Mouse (Mus musculus) forebrain, embryonic 15.5 days (tissue): ENCODE measurements around the gene Lad1. TPM values are rescaled to one million over a fixed set of nuclear protein-coding genes. Genes with fewer than 3 reads are reported as not detected.

Source experiments
- ATAC-seq: fragments of 200-750 bp; cut with Nextera tagmentation; replicated peaks from 2 replicates; pipeline ENCODE4 v1.8.0; 2017; ENCODE audit warnings: mild to moderate bottlenecking, moderate TSS enrichment, moderate library complexity
- H3K27ac ChIP-seq: fragments of 300-500 bp; sonication (generic); replicated peaks from 2 replicates; pipeline ENCODE4 v1.5.1; 2015; ENCODE audit warnings: mild to moderate bottlenecking, inconsistent platforms
- H3K27me3 ChIP-seq: fragments of 300-500 bp; sonication (generic); 2 replicates; pipeline ENCODE4 v1.6.1; 2015; ENCODE audit warnings: inconsistent platforms
- H3K36me3 ChIP-seq: fragments of 300-500 bp; sonication (generic); 2 replicates; pipeline ENCODE4 v1.6.1; 2015; ENCODE audit warnings: mild to moderate bottlenecking, inconsistent platforms
- H3K4me1 ChIP-seq: fragments of 300-500 bp; sonication (generic); 2 replicates; pipeline ENCODE4 v1.6.1; 2015; ENCODE audit warnings: inconsistent platforms
- H3K4me2 ChIP-seq: fragments of 300-500 bp; sonication (generic); replicated peaks from 2 replicates; pipeline ENCODE4 v1.6.1; 2015; ENCODE audit warnings: mild to moderate bottlenecking, inconsistent platforms
- H3K4me3 ChIP-seq: fragments of 300-500 bp; sonication (generic); 2 replicates; pipeline ENCODE4 v1.5.1; 2015; ENCODE audit warnings: mild to moderate bottlenecking, inconsistent platforms
- H3K9ac ChIP-seq: fragments of 300-500 bp; sonication (generic); replicated peaks from 2 replicates; pipeline ENCODE4 v1.6.1; 2015; ENCODE audit warnings: mild to moderate bottlenecking, inconsistent platforms
- H3K9me3 ChIP-seq: fragments of 300-500 bp; sonication (generic); 2 replicates; pipeline ENCODE4 v1.6.1; 2016; ENCODE audit warnings: inconsistent platforms
- WGBS: fragments of 180-500 bp; shearing (Covaris S2); methylation state at CpG from one replicate; pipeline ENCODE4 v1.1.7; 2015; ENCODE audit warnings: mixed read lengths; 5-methylcytosine and 5-hydroxymethylcytosine counted together
- polyA plus RNA-seq: library from polyadenylated mRNA; unstranded; fragments of >200 nt; fragmentation: Nextera tagmentation; extraction: Ambion mirVana; gene quantifications from 2 replicates; pipeline ENCODE4 v1.2.1, GENCODE M21; 2015

Lad1 gene
- polyA plus RNA-seq, 1 experiment from 2014 or later = 0.37 TPM

DNA sequence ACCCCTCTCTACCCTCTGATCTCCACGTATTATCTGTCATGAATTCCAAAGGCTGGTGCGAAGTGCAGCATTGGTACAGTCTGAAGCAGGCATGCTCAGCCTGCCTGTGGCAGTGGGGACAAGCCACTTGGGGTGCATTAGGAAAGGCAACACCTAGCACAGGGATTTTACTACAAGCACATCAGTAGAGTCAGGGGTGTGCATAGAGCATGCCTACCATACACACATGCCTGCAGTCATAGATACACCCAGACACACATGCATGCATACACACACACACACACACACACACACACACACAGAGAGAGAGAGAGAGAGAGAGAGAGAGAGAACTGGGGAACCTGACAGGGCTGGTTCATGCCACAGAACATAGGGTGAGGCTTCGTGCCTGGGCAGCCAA lies 6.2 kb upstream of the Lad1 start:
- H3K9ac ChIP-seq = no peak overlapping the region
- peaks cover 14% of the 10 kb centered on the region for H3K27me3 ChIP-seq
- H3K4me3 ChIP-seq = no peak overlapping the region
- peaks cover 7% of the 10 kb centered on the region for H3K4me1 ChIP-seq
- no peak for ATAC-seq
- no peak overlapping the region for H3K4me2 ChIP-seq
- no peaks in the 10 kb centered on the region for H3K9me3 ChIP-seq
- H3K36me3 ChIP-seq = no peaks in the 10 kb centered on the region
- no peak overlapping the region for H3K27ac ChIP-seq
- 74% methylated on average over 3 of the region's 3 CpGs for WGBS

DNA sequence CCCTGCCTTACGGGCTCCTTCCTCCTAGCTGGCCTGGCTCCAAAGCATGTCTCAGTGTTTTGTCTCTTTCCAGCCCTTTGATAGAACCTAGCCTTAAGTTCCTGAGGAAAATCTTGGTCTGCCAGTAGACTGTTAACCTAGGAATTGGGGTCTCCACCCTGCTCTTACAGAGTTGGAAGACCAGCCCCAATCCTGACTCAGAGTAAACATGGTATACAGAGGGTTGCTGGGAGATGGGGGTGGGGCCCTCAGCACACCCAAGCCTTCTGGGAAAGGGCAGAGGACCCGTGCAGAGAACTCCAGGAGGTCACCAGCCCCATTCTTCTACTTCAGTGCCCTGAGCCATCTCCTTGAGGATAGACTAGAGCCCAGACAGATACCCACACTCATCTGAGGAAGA lies 5.8 kb upstream of the Lad1 start:
- Histone ChIP-seq H3K9me3 (no peaks in the 10 kb centered on the region), H3K4me2 (no peak overlapping the region), H3K4me1 (peaks cover 7% of the 10 kb centered on the region), H3K27me3 (peaks cover 18% of the 10 kb centered on the region), H3K27ac (no peak overlapping the region), H3K9ac (no peak overlapping the region), H3K4me3 (no peak overlapping the region), H3K36me3 (no peaks in the 10 kb centered on the region)
- 20% methylated on average over 2 of the region's 2 CpGs for WGBS
- ATAC-seq = no peak

DNA sequence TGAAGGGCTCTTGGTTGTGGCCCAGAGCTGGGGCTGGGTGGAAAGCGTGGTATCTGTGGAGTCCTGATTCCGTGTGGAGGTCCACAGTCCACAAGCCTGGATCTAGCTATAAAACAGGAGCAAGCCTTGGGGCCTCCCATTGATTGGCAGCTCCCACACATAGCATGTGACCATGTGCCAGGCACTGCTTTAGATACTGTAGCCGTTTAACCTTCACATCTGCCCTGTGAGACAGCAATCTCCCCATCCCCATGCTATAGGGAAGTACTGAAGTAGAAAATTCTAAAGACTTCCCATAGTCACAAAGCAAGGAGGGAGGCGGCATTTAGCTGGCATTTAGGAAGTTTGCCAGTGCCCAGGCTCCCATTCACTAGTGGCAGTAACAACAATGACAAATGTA lies 5.3 kb upstream of the Lad1 start:
- no peak for ATAC-seq
- H3K4me2 ChIP-seq = no peak overlapping the region
- 48% methylated on average over 4 of the region's 4 CpGs for WGBS

DNA sequence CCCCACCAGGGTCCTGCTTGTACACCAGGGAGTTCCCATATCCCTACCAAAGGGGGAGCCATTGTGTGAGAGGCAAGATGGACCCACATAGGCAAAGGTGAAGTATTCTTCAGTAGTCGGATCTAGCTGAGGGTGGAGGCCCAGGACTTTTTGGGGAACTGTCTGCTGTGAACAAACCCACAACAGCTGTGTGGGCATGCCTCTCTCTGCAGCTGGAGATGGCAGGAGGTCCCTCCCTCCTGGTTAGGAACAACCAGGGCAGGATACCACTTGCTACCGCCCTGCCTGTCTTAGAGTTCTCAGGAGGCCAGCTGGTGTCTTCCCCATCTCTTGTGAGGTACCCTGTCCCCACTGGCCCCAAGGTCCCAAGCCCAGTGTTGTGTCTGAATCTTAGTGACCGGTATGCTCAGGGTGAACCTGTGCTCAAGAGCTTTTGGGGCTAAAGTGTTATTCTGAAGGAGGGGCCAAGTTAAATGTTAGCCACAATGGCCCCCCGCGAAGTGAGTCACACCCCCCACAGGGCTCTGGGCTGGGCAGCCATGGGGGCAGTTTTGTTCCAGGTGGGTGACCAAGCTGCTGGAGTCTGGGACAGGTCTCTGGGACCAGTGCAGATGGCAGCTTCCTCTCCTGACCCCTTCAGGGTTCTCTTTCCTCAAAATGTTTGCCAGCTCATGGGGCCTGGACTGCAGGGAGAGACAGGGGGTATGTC lies 4.6 kb upstream of the Lad1 start:
- Histone ChIP-seq H3K9me3 (no peaks in the 10 kb centered on the region), H3K4me2 (no peak overlapping the region), H3K4me3 (no peak overlapping the region), H3K27ac (no peak overlapping the region), H3K4me1 (peaks cover 15% of the 10 kb centered on the region), H3K36me3 (no peaks in the 10 kb centered on the region), H3K9ac (no peak overlapping the region), H3K27me3 (peaks cover 27% of the 10 kb centered on the region)
- 83% methylated on average over 5 of the region's 5 CpGs for WGBS
- ATAC-seq = no peak

More for the DNA sequence above, 5.3 kb upstream of the Lad1 start:
- peaks cover 7% of the 10 kb centered on the region for H3K4me1 ChIP-seq
- H3K27ac ChIP-seq = no peak overlapping the region
- H3K36me3 ChIP-seq = no peaks in the 10 kb centered on the region
- no peak overlapping the region for H3K9ac ChIP-seq
- H3K9me3 ChIP-seq = no peaks in the 10 kb centered on the region
- peaks cover 23% of the 10 kb centered on the region for H3K27me3 ChIP-seq
- H3K4me3 ChIP-seq = no peak overlapping the region

DNA sequence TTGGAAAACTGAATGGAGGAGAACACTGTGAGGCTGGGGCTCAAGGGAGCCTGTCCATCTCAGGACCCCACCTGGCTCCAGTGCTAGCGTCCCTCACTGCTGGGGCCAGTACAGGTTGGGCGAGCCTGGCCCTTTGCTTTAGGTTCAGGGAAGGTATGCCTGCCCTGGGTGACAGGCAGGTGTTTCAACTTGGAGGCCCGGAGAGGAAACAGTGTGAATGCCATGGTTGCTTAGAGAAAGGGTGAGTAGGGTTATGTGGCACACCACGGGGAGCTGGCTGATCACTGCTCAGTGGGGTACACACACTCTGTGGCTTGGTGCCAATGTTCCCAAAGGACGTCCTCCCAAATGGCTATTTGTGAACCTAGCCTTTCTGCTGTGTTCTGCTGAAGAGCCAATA lies 3.9 kb upstream of the Lad1 start:
- ATAC-seq = no peak
- no peak overlapping the region for H3K27ac ChIP-seq
- H3K4me1 ChIP-seq = peaks cover 19% of the 10 kb centered on the region
- no peak overlapping the region for H3K9ac ChIP-seq
- H3K36me3 ChIP-seq = no peaks in the 10 kb centered on the region
- H3K4me2 ChIP-seq = no peak overlapping the region
- H3K9me3 ChIP-seq = no peaks in the 10 kb centered on the region
- WGBS = 74% methylated on average over 5 of the region's 5 CpGs
- no peak overlapping the region for H3K4me3 ChIP-seq
- H3K27me3 ChIP-seq = peaks cover 34% of the 10 kb centered on the region

DNA sequence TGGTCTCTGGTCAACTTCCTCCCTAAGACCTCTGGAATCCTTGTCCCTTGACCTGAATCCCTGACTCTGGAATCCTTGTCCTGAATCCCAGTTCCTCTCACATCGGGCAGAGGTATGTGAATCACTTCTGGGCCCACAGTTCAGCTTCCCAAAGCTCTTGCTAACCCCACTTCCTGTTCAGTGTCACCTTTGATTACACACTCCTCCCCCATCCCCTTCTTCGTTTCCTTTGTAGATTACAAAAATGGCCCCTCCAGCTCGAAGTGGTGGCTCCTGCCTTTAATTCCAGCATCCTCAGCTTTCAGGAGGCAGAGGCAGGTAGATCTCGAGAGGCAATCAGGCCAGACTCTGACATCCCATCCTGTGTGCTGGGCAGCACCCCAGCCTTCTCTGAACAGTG lies 803 bp upstream of the Lad1 start:
- H3K27me3 ChIP-seq = peaks cover 47% of the 10 kb centered on the region
- H3K4me3 ChIP-seq = no peak overlapping the region
- 74% methylated on average over 4 of the region's 4 CpGs for WGBS
- H3K27ac ChIP-seq = no peak overlapping the region
- no peak overlapping the region for H3K9ac ChIP-seq
- peaks cover 19% of the 10 kb centered on the region for H3K4me1 ChIP-seq
- no peak for ATAC-seq
- no peaks in the 10 kb centered on the region for H3K9me3 ChIP-seq
- H3K36me3 ChIP-seq = no peaks in the 10 kb centered on the region
- H3K4me2 ChIP-seq = no peak overlapping the region

DNA sequence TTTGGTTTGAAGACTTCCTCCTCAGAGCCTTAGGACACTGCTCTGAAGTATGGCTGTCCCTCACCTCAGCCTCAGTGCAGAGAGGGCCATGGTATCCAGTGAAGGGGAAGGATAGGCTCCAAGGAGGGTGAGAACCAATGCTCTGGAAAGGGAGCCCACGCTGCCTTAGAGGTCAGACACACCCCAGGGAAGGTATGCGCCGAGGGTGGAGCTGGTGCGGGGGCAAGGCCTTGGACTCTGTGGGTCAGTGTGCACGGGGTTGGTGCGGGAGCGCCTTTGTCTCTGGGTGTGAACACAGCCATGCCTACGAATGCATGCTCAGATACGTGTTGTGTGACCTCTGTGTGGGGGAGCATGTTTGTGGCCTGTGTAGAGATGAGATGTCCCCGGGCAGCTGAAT lies 1.7 kb downstream of the Lad1 start:
- Histone ChIP-seq H3K4me1 (peaks cover 11% of the 10 kb centered on the region), H3K4me2 (no peak overlapping the region), H3K27me3 (peaks cover 47% of the 10 kb centered on the region), H3K4me3 (no peak overlapping the region), H3K27ac (no peak overlapping the region), H3K36me3 (no peaks in the 10 kb centered on the region), H3K9ac (no peak overlapping the region), H3K9me3 (no peaks in the 10 kb centered on the region)
- ATAC-seq = no peak
- WGBS = 87% methylated on average over 10 of the region's 10 CpGs

DNA sequence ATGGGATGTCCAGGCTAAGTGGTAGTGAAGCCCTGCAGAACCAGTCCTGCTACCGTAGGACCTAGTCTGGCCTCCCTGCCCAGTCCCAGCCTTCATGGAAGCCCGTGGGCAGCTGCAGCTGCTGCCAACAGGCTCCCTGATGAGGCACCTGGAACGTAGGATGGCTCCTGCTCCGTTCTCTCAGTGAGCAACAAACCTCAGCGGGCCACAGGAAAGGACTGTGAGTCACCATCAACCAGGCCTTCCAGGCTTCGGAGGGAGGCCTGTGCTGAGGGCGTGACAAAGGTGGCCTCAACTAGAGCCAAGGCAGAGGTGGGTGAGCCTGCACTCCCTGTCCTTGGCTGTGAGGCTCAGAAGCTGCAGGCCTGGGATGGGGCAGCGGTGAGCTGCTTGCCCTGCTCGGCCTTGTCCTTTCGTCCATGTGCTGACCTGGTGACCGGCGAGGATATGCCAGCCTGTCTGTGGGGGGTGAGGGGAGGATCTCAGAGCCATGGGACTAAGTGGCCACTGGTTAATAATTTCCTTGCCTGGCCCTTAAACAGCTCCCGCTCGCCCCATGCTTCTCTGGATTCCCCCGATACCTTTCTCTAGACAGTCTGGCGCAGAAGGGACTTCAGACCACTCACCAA lies 2.5 kb downstream of the Lad1 start:
- Histone ChIP-seq H3K9ac (no peak overlapping the region), H3K4me3 (no peak overlapping the region), H3K27me3 (peaks cover 47% of the 10 kb centered on the region), H3K36me3 (no peaks in the 10 kb centered on the region), H3K27ac (no peak overlapping the region), H3K4me1 (peaks cover 11% of the 10 kb centered on the region), H3K9me3 (no peaks in the 10 kb centered on the region), H3K4me2 (no peak overlapping the region)
- 85% methylated on average over 16 of the region's 16 CpGs for WGBS
- ATAC-seq = no peak

DNA sequence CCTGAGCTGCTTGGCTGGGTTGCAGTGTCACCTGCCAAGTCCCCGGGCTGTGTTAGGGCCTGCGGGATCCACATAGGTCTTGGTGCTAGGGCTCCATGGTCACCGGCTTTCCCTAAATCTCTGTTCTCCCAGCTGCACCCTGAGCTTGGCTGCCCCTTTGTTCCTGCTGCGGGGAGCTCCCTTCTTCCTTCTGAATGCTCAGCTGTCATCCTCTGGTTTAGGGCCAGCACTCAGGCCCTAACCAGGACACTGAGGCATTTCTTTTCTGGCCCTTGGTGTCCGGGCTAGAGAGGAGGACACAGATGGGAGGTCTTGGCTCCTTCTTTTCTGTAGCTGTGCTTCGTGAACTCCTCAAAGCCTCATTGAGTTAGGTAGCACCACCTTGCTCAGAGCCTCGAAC lies 3.4 kb downstream of the Lad1 start:
- Histone ChIP-seq H3K9ac (no peak overlapping the region), H3K27me3 (peaks cover 37% of the 10 kb centered on the region), H3K9me3 (no peaks in the 10 kb centered on the region), H3K27ac (no peak overlapping the region), H3K36me3 (no peaks in the 10 kb centered on the region), H3K4me2 (no peak overlapping the region), H3K4me1 (peaks cover 11% of the 10 kb centered on the region), H3K4me3 (no peak overlapping the region)
- no peak for ATAC-seq
- WGBS = 76% methylated on average over 7 of the region's 7 CpGs

DNA sequence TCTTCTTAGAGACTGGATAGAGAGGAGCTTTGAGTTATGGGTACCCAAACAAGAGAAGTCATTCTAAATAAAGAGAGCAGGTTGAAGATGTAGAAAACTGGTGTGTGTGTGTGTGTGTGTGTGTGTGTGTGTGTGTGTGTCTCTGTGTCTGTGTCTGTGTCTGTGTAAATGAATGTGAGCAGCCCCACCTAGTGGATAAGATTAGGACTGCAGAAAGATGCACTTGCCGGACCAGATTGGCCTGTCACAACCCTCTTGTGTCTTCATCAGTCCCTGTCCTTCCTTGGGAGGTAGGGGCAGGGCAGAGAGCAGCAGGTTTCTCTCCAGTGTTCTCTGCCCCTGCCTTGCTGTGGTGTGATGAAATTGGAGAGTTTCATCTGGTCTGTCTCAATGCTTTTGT lies 10.5 kb downstream of the Lad1 start:
- WGBS = 24% methylated on average over 1 of the region's 1 CpGs
- ATAC-seq = no peak

DNA sequence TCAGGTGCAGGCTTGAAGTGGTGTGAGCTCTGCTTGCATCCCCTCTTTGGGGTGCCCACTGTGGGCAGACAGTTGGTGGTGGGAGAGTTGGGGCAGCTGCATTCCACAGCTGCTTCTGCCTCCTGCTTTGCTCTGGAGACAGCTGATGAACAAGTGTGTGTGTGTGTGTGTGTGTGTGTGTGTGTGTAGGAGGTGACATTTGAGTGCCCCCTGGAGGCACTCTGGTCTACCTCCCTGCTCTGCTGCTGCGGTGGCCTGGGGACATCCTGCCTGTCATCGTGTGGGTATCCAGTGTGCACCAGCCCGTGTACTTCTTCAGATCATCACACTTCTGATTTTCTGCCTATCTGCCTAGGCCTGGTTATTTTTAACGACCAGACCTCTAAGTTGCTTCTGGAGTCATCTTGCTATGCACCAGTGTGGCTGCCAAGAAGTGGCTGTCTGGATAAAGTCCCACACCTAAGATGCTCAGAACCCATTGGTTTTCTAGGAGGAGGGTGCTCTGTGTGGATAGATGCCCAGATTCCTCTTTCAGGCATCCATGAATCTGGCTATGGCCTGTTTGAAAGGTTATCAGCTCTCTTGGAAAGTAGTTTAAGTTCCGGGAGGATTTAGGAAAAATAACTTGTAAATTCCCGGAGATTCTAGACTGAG lies 15.9 kb downstream of the Lad1 start:
- no peak overlapping the region for H3K9ac ChIP-seq
- 81% methylated on average over 6 of the region's 6 CpGs for WGBS
- no peak for ATAC-seq

More for the DNA sequence above, 10.5 kb downstream of the Lad1 start:
- H3K4me1 ChIP-seq = no peaks in the 10 kb centered on the region
- no peak overlapping the region for H3K4me3 ChIP-seq
- H3K4me2 ChIP-seq = no peak overlapping the region
- H3K27ac ChIP-seq = no peak overlapping the region
- no peaks in the 10 kb centered on the region for H3K36me3 ChIP-seq
- no peaks in the 10 kb centered on the region for H3K27me3 ChIP-seq
- no peak overlapping the region for H3K9ac ChIP-seq
- H3K9me3 ChIP-seq = no peaks in the 10 kb centered on the region

DNA sequence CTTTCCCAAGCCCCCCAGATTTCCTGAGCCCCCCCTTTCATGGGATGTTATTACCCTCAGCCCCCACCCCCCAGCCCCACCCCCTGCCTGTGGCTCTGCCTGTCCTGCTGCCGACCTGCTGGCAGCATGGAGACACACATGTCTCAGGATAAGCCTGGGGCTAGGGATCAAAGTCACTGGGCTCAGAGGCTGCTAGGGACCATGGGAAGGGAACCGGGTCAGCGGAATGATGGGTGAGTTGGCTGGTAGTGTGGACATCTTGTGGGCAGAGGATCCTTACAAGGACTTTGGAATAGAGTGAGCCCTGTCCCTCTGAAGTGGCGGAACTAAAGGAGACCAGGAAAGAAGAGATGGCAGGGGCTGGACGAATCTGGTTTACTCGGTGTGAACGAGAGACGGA lies 16.6 kb downstream of the Lad1 start:
- H3K9me3 ChIP-seq = no peaks in the 10 kb centered on the region
- no peaks in the 10 kb centered on the region for H3K4me1 ChIP-seq
- H3K9ac ChIP-seq = no peak overlapping the region
- H3K36me3 ChIP-seq = no peaks in the 10 kb centered on the region
- H3K27me3 ChIP-seq = no peaks in the 10 kb centered on the region
- H3K4me2 ChIP-seq = no peak overlapping the region
- whole genome bisulfite sequencing = 83% methylated on average over 8 of the region's 8 CpGs
- ATAC-seq = no peak
- H3K4me3 ChIP-seq = no peak overlapping the region
- H3K27ac ChIP-seq = no peak overlapping the region

More for the DNA sequence above, 15.9 kb downstream of the Lad1 start:
- H3K27me3 ChIP-seq = no peaks in the 10 kb centered on the region
- no peaks in the 10 kb centered on the region for H3K9me3 ChIP-seq
- H3K4me1 ChIP-seq = no peaks in the 10 kb centered on the region
- H3K4me3 ChIP-seq = no peak overlapping the region
- H3K36me3 ChIP-seq = no peaks in the 10 kb centered on the region
- no peak overlapping the region for H3K27ac ChIP-seq
- H3K4me2 ChIP-seq = no peak overlapping the region
